Mouse (Mus musculus): ENCODE data around the gene AC161166.1. TPM values are rescaled to one million over a fixed set of nuclear protein-coding genes. Genes with fewer than 3 reads are reported as not detected.
A peak's percentile ranks its signal among the peaks of the same experiment; 100 is the strongest.
"Not testable (repeated sequence)": the region's sequence is repeated elsewhere in the genome, so short reads cannot be mapped to it uniquely, and the experiment has no call there.

Gene AC161166.1
- total RNA-seq, 4 experiments from 2014 or later, result not detected

GRCm38 (mm10) chr7:24525686-24526420 is 13.6 kb upstream of the AC161166.1 start:
- DNase-seq, result no peak

- no peak for DNase-seq
Measured at GRCm38 (mm10) chr7:24524978-24525377, 12.7 kb upstream of the AC161166.1 start.

- no peak for DNase-seq
Measured at GRCm38 (mm10) chr7:24523723-24524122, 11.5 kb upstream of the AC161166.1 start.

- DNase-seq, result no peak
Measured at GRCm38 (mm10) chr7:24522805-24523204, 10.6 kb upstream of the AC161166.1 start.

- DNase-seq, result not testable (repeated sequence)
Measured at GRCm38 (mm10) chr7:24520054-24520453, 7.8 kb upstream of the AC161166.1 start.

- no peak for DNase-seq
Measured at GRCm38 (mm10) chr7:24519130-24519529, 6.9 kb upstream of the AC161166.1 start.

- no peak for DNase-seq
Measured at GRCm38 (mm10) chr7:24517654-24518053, 5.4 kb upstream of the AC161166.1 start.

GRCm38 (mm10) chr7:24517077-24517476 is 4.8 kb upstream of the AC161166.1 start:
- DNase-seq, result no peak

- DNase-seq, result not testable (repeated sequence)
Measured at GRCm38 (mm10) chr7:24516319-24516718, 4.1 kb upstream of the AC161166.1 start.

GRCm38 (mm10) chr7:24507726-24508114 is 4.5 kb downstream of the AC161166.1 start:
- DNase-seq, result no peak

- peak; percentile 67 for DNase-seq
Measured at GRCm38 (mm10) chr7:24506838-24507725, 5.2 kb downstream of the AC161166.1 start, which contains the start of gene Zfp428. TSS of gene Zfp428 (plus strand) at chr7:24507006.

- no peak for DNase-seq
Measured at GRCm38 (mm10) chr7:24506476-24506837, 5.8 kb downstream of the AC161166.1 start.

- DNase-seq, result no peak
Measured at GRCm38 (mm10) chr7:24506065-24506459, 6.2 kb downstream of the AC161166.1 start.

- no peak for DNase-seq
Measured at GRCm38 (mm10) chr7:24505447-24506064, 6.7 kb downstream of the AC161166.1 start.

GRCm38 (mm10) chr7:24504868-24505267 is 7.4 kb downstream of the AC161166.1 start:
- no peak for DNase-seq

- no peak for DNase-seq
Measured at GRCm38 (mm10) chr7:24504004-24504403, 8.3 kb downstream of the AC161166.1 start.

GRCm38 (mm10) chr7:24501492-24501891 is 10.8 kb downstream of the AC161166.1 start:
- no peak for DNase-seq

- no peak for DNase-seq
Measured at GRCm38 (mm10) chr7:24500929-24501328, 11.3 kb downstream of the AC161166.1 start.

GRCm38 (mm10) chr7:24499856-24500577 is 12.2 kb downstream of the AC161166.1 start:
- no peak for DNase-seq

- DNase-seq, result no peak
Measured at GRCm38 (mm10) chr7:24488303-24488702, 24.0 kb downstream of the AC161166.1 start.

GRCm38 (mm10) chr7:24487403-24487802 is 24.9 kb downstream of the AC161166.1 start:
- DNase-seq, result no peak

- DNase-seq, result no peak
Measured at GRCm38 (mm10) chr7:24486654-24487130, 25.6 kb downstream of the AC161166.1 start.
